Mouse (Mus musculus) liver, postnatal 0 days (tissue): ENCODE data around the gene Prkcb.

Source experiments
- CTCF ChIP-seq: sonication (generic); IDR thresholded peaks from 2 replicates; pipeline ENCODE4 v1.5.1; 2016; ENCODE audit warnings: antibody characterized with exemption, low read depth
- EP300 ChIP-seq: IDR thresholded peaks from 2 replicates; pipeline ENCODE4 v1.6.1; 2016; ENCODE audit warnings: antibody characterized with exemption, low read depth, mild to moderate bottlenecking

GRCm38 (mm10) chr7:122544616-122545015 is 256.1 kb downstream of the Prkcb start:
- TF ChIP-seq EP300 (no peak), CTCF (no peak)
